Mouse (Mus musculus): ENCODE measurements around the gene Akap5.

Gene Akap5

DNA sequence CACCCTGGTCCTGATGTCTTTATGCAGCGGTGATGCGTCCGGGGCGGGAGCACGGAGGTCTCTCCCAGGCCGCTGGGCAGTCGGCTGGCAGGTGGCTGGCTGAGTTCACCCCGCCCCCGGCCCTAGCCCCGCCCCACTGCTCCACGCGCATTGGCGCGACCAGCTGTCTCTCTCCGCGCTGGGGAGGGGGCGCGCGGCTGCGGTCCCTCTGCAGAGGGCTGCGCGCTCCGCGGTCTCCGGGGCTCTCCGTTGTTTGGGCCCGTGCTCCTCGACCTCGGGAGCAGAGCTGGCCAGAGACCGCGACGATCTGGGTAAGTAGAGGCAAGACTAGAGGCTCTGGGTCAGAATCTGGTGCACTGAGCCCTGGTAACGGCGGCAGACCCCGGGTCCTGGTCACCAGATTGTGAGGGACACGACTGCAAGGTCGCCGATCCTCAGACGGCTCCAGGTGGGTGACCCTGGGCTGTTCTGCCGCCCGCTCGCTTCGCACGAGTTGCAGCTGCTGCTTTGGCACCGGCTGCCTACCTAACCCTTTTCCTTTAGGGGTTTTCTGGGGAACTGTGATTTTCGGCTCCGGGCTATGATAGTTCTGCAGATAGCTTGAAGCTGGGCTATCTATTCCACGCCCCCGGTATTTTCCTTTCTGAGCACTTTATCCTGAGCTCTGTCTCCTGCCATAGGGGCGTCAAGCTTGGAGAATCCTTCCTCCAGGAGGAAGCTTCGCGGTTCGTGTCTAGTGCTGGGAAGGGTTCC lies at the start of gene Akap5:
TSS of gene Akap5 (plus strand) at position 213 of the 753 bp plus-strand sequence.
- DNase-seq (ENCODE audit: low spot score in 2 of 2): peak; percentile 45 to 59

DNA sequence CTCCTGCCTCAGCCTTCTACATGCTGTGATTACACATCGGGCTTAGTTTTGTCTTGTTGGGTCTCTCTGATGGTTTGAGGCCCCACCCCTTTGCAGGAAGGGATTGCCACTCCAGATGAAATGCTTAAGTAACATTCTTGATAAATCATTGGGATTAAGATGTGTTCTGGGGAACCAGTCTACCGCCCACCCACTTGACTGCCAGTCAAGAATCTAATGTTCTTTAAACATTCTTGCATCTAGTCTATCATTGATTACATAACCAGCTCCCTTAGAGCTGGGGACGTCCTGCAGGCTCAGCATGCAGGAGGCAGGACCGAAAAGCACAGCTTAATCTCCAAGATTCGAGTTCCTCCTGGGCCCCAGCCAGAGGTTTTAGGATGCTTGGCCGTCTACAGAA lies 46.5 kb upstream of the Akap5 start:
- no peak for DNase-seq (ENCODE audit: low spot score in 2 of 2)

DNA sequence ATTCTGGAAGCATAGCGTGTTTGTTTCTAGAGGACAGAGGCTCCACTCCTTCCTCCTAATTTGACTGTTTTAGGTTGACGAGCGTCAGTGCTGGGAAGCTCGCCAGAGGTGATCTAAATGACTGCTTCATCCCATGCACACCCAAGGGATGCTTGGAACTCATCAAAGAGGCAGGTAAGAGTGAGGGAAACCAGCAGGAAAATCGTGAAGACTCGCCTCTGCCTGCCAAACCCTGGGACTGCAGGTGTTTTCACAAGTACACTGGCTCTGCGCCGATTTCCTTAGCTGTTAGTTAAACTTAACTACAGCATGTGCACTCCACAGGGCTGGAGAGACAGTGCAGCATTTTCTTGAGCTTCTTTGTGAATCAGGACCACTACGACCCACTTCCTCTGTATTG lies 44.1 kb upstream of the Akap5 start:
- no peak for DNase-seq (ENCODE audit: low spot score in 2 of 2)

DNA sequence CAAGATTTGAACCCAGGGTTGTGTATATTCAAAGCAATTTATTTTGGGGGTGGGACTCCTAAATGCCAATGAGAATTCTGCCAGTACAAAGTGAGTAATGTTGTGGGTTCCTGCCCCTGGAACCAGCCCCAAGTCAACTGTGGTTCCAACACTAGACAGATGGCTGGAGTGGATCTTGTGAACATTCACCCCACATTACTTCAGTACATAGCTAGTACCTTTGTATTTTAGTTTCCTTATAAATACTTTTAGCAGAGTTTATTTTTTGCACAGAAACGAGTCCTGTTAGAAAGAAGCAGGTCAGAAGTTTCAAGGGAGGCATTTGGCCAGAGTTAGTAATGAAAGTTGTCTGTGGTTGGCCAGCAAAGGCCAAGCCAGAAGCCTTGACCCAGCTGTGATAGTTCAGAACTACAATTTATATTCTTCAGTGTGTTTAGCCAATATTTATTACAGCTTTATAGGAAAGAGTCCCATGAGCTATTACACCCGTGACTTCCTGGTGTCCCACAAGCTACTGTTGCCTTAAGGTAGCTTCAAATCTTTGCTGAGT lies 43.5 kb upstream of the Akap5 start:
- DNase-seq (ENCODE audit: low spot score in 2 of 2): no peak

DNA sequence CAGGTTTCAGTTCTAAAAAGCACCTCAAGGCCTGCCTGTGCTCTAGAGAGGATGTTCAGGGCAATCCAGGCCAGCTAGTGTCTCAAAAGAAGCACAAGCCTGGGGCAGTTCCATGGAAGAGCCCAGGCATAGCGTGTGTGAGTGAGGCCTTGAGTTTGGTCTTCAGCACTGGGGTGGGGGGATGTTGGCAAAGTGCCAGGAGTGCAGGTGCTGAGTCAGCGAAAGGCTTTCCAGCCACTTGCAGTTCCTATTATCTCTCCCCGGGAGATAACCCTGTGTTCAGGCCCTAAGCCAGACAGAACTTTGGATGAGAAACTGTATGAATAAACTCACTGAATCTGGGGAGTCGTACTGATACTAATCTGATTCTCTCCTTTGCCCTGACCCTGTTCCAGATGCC lies 42.6 kb upstream of the Akap5 start:
- DNase-seq (ENCODE audit: low spot score in 2 of 2): no peak

DNA sequence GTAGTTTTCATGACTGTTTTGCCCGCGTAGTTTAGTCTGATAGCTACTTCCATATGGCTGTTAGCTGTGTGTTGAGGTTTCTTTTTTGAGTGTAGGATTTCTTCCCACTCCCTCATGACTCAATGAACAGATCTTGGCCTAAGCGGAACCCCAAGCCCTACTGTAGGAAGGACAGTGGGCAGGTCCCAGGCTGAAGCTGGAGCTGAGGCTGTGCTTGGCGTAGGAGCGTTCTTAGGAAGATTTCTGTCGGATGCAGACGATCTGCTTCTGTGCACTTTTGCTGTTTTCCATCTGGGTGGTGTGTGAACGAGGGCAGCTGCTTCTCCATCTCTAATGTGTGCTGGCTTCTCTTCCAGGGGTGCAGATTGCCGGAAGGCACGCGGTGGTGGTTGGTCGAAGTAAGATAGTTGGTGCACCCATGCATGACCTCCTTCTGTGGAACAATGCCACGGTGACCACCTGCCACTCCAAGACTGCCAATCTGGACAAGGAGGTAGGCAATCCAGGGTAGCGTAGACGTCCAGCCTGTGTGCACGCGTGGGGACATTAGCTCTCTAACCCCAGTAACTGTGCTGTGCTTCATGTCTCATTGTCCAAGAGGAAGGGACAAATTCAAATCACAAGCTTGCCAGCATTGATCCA lies 42.0 kb upstream of the Akap5 start:
- no peak for DNase-seq (ENCODE audit: low spot score in 2 of 2)

DNA sequence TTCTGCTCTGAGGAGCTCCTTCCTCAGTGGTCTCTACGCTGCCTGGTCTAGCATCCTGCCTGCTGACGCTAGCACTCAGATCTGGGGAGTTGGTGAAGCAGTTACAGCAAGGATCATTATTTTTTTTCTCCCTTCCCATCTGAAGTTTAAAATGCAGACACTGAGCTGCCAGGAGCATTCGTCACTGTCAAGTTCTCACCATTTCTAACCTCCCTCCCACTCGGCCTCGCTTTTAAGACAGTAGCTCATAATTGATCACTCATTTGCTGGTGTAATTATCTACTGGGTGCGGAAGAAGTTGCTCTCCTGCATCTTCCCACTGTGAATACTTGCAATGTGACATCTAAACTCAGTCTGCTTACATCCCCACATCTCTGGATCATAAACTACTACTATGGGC lies 39.3 kb upstream of the Akap5 start:
- DNase-seq (ENCODE audit: low spot score in 2 of 2): no peak

DNA sequence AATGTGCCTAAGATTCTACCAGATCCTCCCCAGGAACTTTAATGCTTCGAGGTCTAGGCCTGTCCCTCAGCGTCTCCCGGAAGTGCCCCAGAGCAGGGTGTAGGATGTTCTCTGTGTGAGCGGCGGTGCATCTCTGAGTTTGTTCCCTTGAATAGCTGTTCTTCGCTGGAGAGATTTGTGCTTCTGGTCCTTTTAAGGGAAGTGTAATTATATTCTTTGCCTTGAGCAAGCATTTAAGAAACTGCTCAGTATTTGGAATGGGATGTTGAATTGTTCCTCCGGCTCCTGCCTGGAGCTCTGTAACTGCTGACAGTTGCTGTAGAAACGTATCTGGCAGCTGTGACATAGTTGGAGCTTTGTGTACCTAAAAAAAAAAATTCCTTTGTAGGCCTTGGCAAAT lies 36.7 kb upstream of the Akap5 start:
- DNase-seq (ENCODE audit: low spot score in 2 of 2): no peak

DNA sequence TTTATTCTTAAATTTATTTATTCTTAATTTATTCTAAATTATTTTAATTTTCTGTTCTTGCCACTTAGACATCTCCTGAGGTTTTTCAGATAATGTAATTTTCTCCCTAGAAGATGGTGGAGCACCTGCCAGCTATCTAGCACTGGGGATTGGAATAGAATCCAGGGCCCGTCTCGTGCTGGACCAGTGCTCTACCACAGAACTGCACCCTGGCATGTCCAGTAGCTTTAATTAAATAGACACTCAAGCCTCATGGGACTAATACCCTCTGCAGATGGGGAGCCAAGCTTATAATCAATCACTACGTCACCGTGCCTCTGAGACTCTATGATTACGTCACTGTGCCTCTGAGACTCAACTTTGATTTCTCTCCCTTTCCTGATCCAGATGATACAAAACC lies 36.2 kb upstream of the Akap5 start:
- no peak for DNase-seq (ENCODE audit: low spot score in 2 of 2)

DNA sequence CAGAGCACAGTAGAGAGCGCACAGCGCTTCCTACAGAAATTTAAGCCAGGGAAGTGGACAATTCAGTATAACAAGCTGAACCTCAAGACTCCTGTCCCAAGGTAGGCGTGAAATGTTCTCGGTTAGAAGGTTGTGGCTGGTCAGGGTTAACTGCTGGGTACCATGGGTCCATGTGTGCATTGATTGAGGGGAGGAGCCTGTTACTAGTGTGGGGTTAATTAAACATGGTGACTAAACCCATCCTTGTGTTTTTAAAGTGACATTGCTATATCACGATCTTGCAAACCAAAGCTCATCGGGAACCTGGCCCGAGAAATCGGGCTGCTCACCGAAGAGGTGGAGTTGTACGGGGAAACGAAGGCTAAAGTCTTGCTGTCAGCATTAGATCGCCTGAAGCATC lies 35.3 kb upstream of the Akap5 start:
- no peak for DNase-seq (ENCODE audit: low spot score in 2 of 2)

DNA sequence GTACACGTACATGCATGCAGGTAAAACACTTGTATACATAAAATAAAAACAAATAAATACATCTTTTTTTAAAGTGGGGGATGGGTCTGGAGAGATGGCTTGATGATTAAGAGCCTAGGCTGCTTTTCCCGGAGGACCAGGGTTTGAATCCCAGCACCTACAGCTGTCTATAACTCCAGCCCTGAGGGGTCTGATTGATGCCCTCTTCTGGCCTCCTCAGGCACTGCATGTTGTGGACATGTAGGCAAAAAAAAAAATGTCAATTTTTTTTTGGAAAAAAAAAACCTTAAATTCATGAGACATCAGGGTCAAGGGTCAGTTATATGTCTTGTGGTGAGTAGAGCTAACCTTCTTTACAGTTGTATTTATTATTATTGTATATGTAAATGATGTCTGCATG lies 34.4 kb upstream of the Akap5 start:
- no peak for DNase-seq (ENCODE audit: low spot score in 2 of 2)

DNA sequence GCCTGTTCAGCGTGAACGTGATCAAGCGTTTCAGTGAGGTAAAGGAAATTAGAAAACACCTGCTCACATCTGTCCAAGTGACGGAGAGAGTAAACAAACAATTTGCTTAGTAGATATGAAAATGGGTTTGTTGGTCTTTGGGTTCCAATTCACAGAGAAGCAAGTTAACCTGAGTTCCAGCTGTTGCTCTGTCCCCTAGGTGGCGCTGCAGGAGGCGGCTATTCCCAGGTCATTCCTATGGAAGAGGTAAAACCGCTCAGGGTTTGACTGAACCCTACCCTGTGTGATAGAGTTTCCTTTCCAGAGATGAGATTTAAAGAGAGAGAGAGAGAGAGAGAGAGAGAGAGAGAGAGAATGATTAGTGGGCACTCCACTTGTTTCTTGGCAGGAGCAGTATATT lies 31.5 kb upstream of the Akap5 start:
- DNase-seq (ENCODE audit: low spot score in 2 of 2): peak in 1 of 2 experiments; percentile 51

DNA sequence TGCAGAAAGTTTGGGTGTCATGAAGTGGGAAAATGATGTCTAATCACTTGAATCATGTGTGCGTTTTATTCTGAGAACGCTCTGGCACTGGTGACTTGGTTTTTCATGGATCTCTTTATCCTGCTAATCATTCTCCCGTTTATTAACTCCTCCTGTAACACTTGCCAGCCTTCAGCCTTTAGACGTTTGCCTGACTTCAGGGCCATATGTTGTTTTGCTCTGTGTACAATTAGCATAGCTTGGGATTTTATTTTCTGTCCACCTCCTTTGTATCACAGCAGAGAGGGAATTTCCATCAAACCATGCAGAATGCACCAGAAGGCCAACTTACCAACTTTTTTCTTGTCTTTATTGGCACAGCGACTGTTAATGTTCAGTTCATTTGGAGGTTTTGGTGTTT lies 26.9 kb upstream of the Akap5 start:
- no peak for DNase-seq (ENCODE audit: low spot score in 2 of 2)

DNA sequence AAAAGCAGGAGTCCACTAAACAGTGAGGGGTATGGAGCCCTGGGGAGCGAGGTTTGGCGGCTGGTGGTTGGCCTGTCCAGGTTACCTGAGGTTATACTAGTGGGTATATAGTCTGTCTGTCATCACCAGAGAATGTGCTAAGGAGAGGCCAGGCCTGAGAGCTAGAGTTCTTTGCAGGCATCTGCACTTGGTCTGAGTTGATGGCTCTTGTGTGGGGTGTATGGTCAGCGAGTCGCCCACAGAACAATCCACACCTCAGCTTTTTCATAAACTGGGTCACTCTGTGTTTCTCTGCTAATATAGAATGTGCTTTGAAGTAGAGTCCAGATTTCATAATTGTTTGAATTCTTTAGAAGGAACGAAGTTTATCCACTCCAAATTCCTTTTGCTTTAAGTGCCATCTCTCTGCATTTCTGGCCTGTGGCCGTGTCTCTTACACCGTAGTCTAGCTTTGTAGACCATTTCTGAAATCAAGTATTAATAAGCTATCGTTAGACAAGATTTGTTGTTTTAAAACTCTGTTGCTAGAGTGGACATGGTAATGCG lies 25.3 kb upstream of the Akap5 start:
- DNase-seq (ENCODE audit: low spot score in 2 of 2): no peak

DNA sequence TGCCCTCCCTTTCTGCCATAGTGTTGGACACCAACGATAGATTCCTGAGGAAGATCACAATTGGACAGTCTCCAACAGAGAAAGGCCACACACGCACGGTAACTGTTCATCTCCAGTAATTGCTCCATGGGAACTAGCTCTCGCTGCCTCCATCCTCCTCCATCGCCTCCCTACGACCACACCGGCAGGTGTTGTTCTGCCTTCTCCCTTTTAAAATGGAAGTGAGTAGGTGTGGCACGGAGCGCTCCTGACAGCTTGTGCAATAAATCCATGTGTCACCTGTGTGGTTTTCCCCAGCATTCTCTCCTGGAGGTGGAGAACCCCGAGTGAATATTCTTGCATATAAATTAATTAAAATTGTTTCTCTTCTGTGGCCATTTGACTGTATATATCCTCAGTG lies 24.3 kb upstream of the Akap5 start:
- no peak for DNase-seq (ENCODE audit: low spot score in 2 of 2)

DNA sequence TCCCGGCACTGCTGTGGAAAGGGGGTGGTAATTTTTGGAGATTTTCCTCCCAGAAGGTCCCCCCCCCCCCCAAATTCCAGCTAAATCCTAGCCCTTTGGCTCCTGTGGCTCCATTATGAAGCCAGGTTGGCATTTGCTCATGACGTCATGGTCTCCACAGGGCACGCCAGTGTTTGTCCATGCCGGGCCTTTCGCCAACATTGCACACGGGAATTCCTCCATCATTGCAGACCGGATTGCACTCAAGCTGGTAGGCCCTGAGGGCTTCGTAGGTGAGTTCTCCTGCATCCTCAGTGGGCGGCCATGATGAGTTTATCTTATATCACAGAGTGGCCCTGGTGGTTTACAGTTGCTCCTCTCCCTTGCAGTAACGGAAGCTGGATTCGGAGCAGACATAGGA lies 21.2 kb upstream of the Akap5 start:
- DNase-seq (ENCODE audit: low spot score in 2 of 2): no peak

DNA sequence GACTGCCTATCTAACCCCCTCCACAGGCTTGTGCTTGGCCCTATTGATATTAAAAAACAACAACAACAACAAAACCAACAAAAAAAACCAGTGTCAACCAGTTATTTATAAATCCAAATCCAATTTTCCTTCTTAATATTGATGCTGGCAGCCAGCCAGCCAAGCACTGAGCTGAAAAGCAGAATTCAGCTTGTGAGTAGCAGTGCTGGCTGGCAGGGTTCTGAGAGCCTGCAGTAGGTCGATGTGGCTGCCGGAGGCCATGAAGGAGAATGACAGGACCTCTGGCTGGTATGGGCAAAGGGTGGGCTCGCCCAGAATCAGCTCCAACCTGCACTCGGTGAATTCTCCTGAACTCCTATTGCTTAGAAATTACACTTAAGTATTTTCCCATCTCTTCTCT lies 20.5 kb upstream of the Akap5 start:
- DNase-seq (ENCODE audit: low spot score in 2 of 2): no peak

DNA sequence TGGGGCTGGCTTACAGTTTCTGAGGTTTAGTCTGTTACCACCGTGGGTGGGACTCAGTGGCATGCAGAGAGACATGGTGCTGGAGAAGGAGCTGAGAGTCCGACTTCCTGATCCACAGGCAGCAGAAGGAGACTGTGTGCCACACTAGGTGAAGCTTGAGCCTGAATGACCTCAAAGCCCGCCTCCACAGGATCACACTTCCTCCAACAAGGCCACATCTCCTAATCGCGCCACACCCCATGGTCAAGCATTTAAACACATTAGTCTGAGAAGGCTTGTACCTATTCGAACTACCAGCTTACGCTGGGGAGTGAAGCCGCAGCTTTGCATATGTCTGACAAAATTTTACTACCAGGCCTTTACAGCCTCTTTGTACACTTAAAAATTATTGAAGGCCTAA lies 19.6 kb upstream of the Akap5 start:
- no peak for DNase-seq (ENCODE audit: low spot score in 2 of 2)

DNA sequence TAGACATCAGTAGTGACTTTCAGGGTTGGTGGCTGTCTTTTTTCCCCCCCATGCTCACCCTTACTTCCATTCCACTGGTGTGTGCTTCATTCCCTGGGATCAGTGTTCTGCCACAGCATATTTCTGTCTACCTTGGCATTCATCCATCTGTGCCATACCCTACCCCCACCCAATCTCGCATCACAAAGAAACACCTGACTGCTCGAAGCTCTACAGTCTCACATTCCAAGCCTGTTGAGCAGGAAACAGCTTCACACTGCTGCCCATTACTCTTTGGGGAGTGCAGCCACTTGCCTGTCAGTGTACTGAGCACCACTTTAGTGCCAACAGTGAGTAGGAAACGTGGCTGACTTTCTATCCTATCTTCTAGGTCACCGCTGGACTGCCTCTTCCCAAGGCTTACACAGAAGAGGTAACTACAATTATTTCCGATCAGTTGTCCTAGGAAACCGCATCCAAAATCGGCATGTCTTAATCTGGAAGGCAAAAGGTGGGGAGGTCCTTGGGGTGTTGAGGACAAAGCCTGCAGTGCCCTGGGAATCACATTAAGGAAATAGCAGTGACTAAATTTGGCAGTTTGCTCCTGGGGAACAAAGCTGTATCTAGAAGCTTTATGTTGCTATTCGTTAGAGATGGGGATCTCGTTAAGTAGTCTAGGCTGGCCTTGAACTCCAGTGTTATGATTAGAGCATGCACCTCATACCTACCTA lies 17.7 kb upstream of the Akap5 start:
- no peak for DNase-seq (ENCODE audit: low spot score in 2 of 2)

DNA sequence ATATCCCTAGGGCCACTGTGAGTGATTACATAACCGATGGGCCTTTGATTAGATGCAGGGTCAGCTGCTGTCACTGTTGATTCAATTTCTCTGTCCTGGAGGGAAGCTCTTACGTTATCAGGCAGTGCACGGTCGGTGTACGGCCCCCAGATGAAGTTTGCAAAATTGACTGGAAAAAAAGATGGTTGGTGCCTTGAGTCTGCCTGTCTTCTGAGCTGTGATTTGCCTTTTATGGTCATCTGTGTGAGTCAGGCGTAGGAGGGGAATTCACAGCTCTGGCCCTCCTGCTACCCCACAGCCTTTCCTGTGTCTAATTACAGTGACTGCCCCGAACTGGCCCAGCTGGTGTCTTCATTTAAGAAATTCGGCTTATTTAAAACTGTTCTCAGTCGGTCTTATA lies 16.7 kb upstream of the Akap5 start:
- no peak for DNase-seq (ENCODE audit: low spot score in 2 of 2)

DNA sequence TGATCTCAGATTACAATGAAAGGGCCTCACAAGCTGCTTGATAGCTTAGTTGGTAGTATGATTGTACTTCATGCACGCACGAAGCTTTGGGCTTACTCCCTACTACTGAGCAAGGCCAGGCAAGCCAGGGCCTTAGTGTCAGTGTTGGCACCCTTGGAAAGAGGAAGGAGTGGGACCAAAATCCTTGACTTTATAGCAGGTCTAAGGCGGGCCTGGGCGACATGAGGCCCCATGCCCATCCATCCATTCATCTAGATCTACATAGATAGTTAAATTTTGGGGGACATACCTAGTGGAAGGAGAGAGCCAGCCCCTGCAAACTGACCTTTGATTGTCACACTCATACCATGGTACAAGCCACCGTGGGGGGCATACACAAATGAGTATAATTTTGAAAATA lies 16.3 kb upstream of the Akap5 start:
- DNase-seq (ENCODE audit: low spot score in 2 of 2): no peak

DNA sequence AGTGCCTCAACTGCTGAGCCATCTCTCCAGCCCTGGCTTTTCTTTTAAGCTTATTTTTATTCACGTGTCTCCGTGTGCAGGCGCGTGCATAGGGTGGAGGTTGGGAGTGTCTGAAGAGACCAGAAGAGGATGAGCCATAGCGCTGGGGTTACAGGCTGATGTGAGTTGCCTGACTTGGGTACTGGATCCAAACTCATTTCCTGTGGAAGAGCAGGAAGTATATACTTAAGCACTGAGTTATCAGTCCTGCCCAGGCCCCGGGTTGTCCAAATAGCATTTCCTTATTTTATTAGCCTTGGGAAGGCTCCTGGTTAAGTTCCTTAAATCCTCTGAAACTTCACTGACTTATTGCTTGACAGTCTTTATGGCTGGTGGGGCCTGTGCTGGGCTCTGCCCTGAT lies 14.7 kb upstream of the Akap5 start:
- DNase-seq (ENCODE audit: low spot score in 2 of 2): no peak

DNA sequence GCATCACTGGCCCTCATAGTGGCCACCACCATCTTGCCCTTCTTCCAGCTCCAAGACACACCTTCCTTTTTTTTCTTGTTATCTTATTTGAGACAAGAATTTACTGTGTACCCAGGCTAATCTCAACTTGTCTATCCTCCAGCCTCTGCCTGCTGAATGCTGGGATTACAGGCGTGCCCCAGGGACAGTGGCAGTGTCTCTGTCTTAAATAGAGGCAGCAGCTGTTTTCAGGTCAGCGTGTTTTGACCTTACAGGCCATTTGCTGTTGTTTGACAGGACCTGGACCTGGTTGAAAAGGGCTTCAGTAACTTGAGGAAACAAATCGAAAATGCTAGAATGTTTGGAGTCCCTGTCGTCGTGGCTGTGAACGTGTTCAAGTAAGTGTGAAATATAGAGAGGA lies 14.1 kb upstream of the Akap5 start:
- no peak for DNase-seq (ENCODE audit: low spot score in 2 of 2)

All from frontal cortex, postnatal 14 days (tissue).